Mouse (Mus musculus): Measurements from ENCODE around the gene Gtf2e1.

Gene Gtf2e1

GRCm38 (mm10) chr16:37546312-37546711, 6.7 kb upstream of the Gtf2e1 start:
- DNase-seq (ENCODE audit: low spot score in 2 of 2) = no peak

- DNase-seq (ENCODE audit: low spot score in 2 of 2) = no peak
Observed at GRCm38 (mm10) chr16:37540776-37541175, 1.2 kb upstream of the Gtf2e1 start.

- DNase-seq (ENCODE audit: low spot score in 2 of 2) = no peak
Observed at GRCm38 (mm10) chr16:37539240-37539610, 364 bp downstream of the Gtf2e1 start.

GRCm38 (mm10) chr16:37533369-37534068, 6.1 kb downstream of the Gtf2e1 start:
- DNase-seq (ENCODE audit: low spot score in 2 of 2) = no peak

GRCm38 (mm10) chr16:37532046-37532445, 7.5 kb downstream of the Gtf2e1 start:
- DNase-seq (ENCODE audit: low spot score in 2 of 2) = no peak

- DNase-seq (ENCODE audit: low spot score in 2 of 2) = no peak
Observed at GRCm38 (mm10) chr16:37530170-37530569, 9.4 kb downstream of the Gtf2e1 start.

- DNase-seq (ENCODE audit: low spot score in 2 of 2) = no peak
Observed at GRCm38 (mm10) chr16:37526688-37527223, 12.8 kb downstream of the Gtf2e1 start.

- DNase-seq (ENCODE audit: low spot score in 2 of 2) = no peak
Observed at GRCm38 (mm10) chr16:37525121-37525520, 14.5 kb downstream of the Gtf2e1 start.

GRCm38 (mm10) chr16:37522100-37522697, 17.4 kb downstream of the Gtf2e1 start:
- DNase-seq (ENCODE audit: low spot score in 2 of 2) = no peak

- no peak for DNase-seq (ENCODE audit: low spot score in 2 of 2)
Observed at GRCm38 (mm10) chr16:37520190-37521040, 19.2 kb downstream of the Gtf2e1 start.

GRCm38 (mm10) chr16:37519721-37520120, 19.9 kb downstream of the Gtf2e1 start:
- no peak for DNase-seq (ENCODE audit: low spot score in 2 of 2)

- DNase-seq (ENCODE audit: low spot score in 2 of 2) = no peak
Observed at GRCm38 (mm10) chr16:37518662-37519061, 20.9 kb downstream of the Gtf2e1 start.

GRCm38 (mm10) chr16:37517596-37518211, 21.9 kb downstream of the Gtf2e1 start:
- DNase-seq (ENCODE audit: low spot score in 2 of 2) = no peak

- DNase-seq (ENCODE audit: low spot score in 2 of 2) = no peak
Observed at GRCm38 (mm10) chr16:37516376-37516993, 23.1 kb downstream of the Gtf2e1 start.

GRCm38 (mm10) chr16:37514644-37515043, 24.9 kb downstream of the Gtf2e1 start:
- no peak for DNase-seq (ENCODE audit: low spot score in 2 of 2)

- DNase-seq (ENCODE audit: low spot score in 2 of 2) = no peak
Observed at GRCm38 (mm10) chr16:37511489-37511888, 28.1 kb downstream of the Gtf2e1 start.

GRCm38 (mm10) chr16:37506751-37507150, 32.8 kb downstream of the Gtf2e1 start:
- DNase-seq (ENCODE audit: low spot score in 2 of 2) = no peak

GRCm38 (mm10) chr16:37504517-37504916, 35.1 kb downstream of the Gtf2e1 start:
- DNase-seq (ENCODE audit: low spot score in 2 of 2) = no peak

- no peak for DNase-seq (ENCODE audit: low spot score in 2 of 2)
Observed at GRCm38 (mm10) chr16:37498581-37498980, 41.0 kb downstream of the Gtf2e1 start.

GRCm38 (mm10) chr16:37495017-37495416, 44.6 kb downstream of the Gtf2e1 start:
- no peak for DNase-seq (ENCODE audit: low spot score in 2 of 2)

GRCm38 (mm10) chr16:37486826-37487612, 52.6 kb downstream of the Gtf2e1 start:
- DNase-seq (ENCODE audit: low spot score in 2 of 2) = no peak

Data from thymus, postnatal 10 days (tissue).